Mouse (Mus musculus): Measurements from ENCODE around the gene Catsper4.

GRCm38 (mm10) chr4:134164591-134164990, 62.6 kb downstream of the Catsper4 start:
- TF ChIP-seq CTCF (conservative IDR thresholded peaks at IDR 0.05; ENCODE audit: low read length): no peak
- TF ChIP-seq NANOG (IDR thresholded peaks at IDR 0.05; ENCODE audit: borderline replicate concordance, low read length): no peak

Measured in E14TG2a.4 (cell line).